Mouse (Mus musculus) myocyte (in vitro differentiated cells): Measurements from ENCODE around the gene Ttll11. TPM values are rescaled to one million over a fixed set of nuclear protein-coding genes. Genes with fewer than 3 reads are reported as not detected.
A peak's percentile ranks its signal among the peaks of the same experiment; 100 is the strongest.

Source experiments
- H3K27me3 ChIP-seq: one replicate; pipeline ENCODE4 v1.6.1; 2011; ENCODE audit not compliant: control insufficient read depth, insufficient read depth, insufficient read length
- H3K36me3 ChIP-seq: one replicate; pipeline ENCODE4 v1.6.1; 2011; ENCODE audit not compliant: control insufficient read depth, insufficient read depth
- H3K4me2 ChIP-seq: one replicate; pipeline ENCODE4 v1.6.1; 2011; ENCODE audit warnings: low read depth, control low read depth
- H3K4me3 ChIP-seq: one replicate; pipeline ENCODE4 v1.5.1; 2011; ENCODE audit warnings: mild to moderate bottlenecking, control low read depth, moderate library complexity
- H3K79me2 ChIP-seq: one replicate; pipeline ENCODE4 v1.6.1; 2011; ENCODE audit not compliant: control insufficient read depth, insufficient read depth
- H3ac ChIP-seq: one replicate; pipeline ENCODE4 v1.6.1; 2011; ENCODE audit not compliant: control insufficient read depth, insufficient read length
- CEBPB ChIP-seq: IDR thresholded peaks from 2 replicates; pipeline ENCODE4 v1.6.1; 2011; ENCODE audit warnings: mild to moderate bottlenecking, moderate library complexity; ENCODE audit not compliant: poor library complexity, insufficient read depth, severe bottlenecking
- E2F4 ChIP-seq: IDR thresholded peaks from one replicate; pipeline ENCODE4 v1.6.1; 2011; ENCODE audit warnings: mild to moderate bottlenecking, control low read depth, moderate library complexity; ENCODE audit not compliant: insufficient read depth
- MAX ChIP-seq: IDR thresholded peaks from one replicate; pipeline ENCODE4 v1.6.1; 2011; ENCODE audit warnings: low read depth, mild to moderate bottlenecking, control low read depth
- MYOD1 ChIP-seq, 3 experiments: IDR thresholded peaks; one replicate each; pipeline ENCODE4 v1.6.1; 2011; ENCODE audit warnings: control low read depth in 2 of 3, low read depth in 2 of 3, mild to moderate bottlenecking in 2 of 3, moderate library complexity in 1 of 3; ENCODE audit not compliant: insufficient read length in 2 of 3, control insufficient read depth in 1 of 3
- MYOG ChIP-seq, 3 experiments: IDR thresholded peaks; one replicate each; pipeline ENCODE4 v1.6.1; 2011; ENCODE audit warnings: control low read depth in 2 of 3, low read depth in 2 of 3, mild to moderate bottlenecking in 2 of 3; ENCODE audit not compliant: insufficient read length in 2 of 3, control insufficient read depth in 1 of 3, insufficient read depth in 1 of 3
- POLR2A ChIP-seq: IDR thresholded peaks from one replicate; pipeline ENCODE4 v1.6.1; 2011; ENCODE audit warnings: low read depth, mild to moderate bottlenecking, control low read depth, moderate library complexity; ENCODE audit not compliant: insufficient read length
- POLR2AphosphoS2 ChIP-seq: IDR thresholded peaks from one replicate; pipeline ENCODE4 v1.6.1; 2011; ENCODE audit warnings: low read depth, control low read depth; ENCODE audit not compliant: insufficient read length
- REST ChIP-seq: IDR thresholded peaks from one replicate; pipeline ENCODE4 v1.6.1; 2011; ENCODE audit warnings: mild to moderate bottlenecking, control low read depth, moderate library complexity; ENCODE audit not compliant: insufficient read depth, insufficient read length
- SRF ChIP-seq: IDR thresholded peaks from one replicate; pipeline ENCODE4 v1.6.1; 2011; ENCODE audit warnings: low read depth; ENCODE audit not compliant: control insufficient read depth, insufficient read length
- TCF12 ChIP-seq: IDR thresholded peaks from one replicate; pipeline ENCODE4 v1.6.1; 2011; ENCODE audit warnings: mild to moderate bottlenecking, control low read depth; ENCODE audit not compliant: poor library complexity, insufficient read depth, severe bottlenecking
- TCF3 ChIP-seq: IDR thresholded peaks from one replicate; pipeline ENCODE4 v1.6.1; 2011; ENCODE audit warnings: low read depth, control low read depth; ENCODE audit not compliant: insufficient read length
- USF1 ChIP-seq: IDR thresholded peaks from one replicate; pipeline ENCODE4 v1.6.1; 2011; ENCODE audit warnings: low read depth, mild to moderate bottlenecking, control low read depth, moderate library complexity
- polyA plus RNA-seq: library from polyadenylated mRNA; unstranded; fragments of >200 nt; fragmentation: generic; extraction: Trizol; gene quantifications from one replicate; pipeline ENCODE4 v1.2.1, GENCODE M21; 2012; ENCODE audit warnings: missing spikeins

Ttll11 gene
- polyA plus RNA-seq, 1 experiment: 9.8 TPM

GRCm38 (mm10) chr2:35842780-35843474 lies 136.8 kb downstream of the Ttll11 start:
- H3K36me3 ChIP-seq: no peaks in the 10 kb centered on the region
- TF ChIP-seq CEBPB (no peak), SRF (no peak), MYOD1 (IDR thresholded peaks at IDR 0.05; ENCODE audit: control insufficient read depth in 1 of 3, insufficient read length in 2 of 3, low read depth in 2 of 3) (no peak), REST (no peak), POLR2AphosphoS2 (no peak), TCF3 (no peak), E2F4 (no peak), MYOG (IDR thresholded peaks at IDR 0.05; ENCODE audit: control insufficient read depth in 1 of 3, insufficient read depth in 1 of 3, insufficient read length in 2 of 3, low read depth in 2 of 3) (no peak), TCF12 (no peak), MAX (no peak), USF1 (no peak), POLR2A (no peak)
- H3K4me3 ChIP-seq: no peak overlapping the region
- H3K27me3 ChIP-seq: no peaks in the 10 kb centered on the region
- no peaks in the 10 kb centered on the region for H3K79me2 ChIP-seq
- H3ac ChIP-seq: no peak overlapping the region
- no peak overlapping the region for H3K4me2 ChIP-seq

DNA sequence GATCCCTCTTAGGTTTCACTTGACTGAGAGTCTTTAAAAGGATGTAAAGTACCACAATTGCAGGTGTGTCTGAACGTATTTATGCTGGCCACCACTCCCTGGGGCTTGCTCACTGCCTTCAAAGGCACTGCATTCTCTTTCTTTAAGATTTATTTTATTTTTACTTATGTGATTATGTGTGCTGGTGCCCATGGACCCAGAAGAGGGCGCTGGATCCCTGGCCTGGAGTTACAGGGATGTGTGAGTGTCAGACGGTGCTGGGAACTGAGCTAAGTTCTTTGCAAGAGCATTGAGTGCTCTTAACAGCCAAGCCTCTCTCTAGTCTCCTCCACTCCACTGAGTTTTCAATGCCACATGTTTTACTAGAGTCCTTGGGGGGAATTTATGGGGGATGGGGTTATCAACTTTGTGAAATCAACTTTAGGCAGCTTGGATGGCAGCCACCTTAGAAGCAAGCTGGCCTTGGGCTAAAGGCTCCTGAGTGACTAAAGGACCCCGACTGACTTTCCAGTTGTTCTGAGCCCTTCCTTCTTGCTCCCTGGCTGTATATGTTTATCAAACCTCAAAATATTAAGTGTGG lies 137.8 kb downstream of the Ttll11 start:
- Histone ChIP-seq H3K27me3 (no peaks in the 10 kb centered on the region), H3K4me3 (no peak overlapping the region), H3ac (no peak overlapping the region), H3K36me3 (no peaks in the 10 kb centered on the region), H3K79me2 (no peaks in the 10 kb centered on the region), H3K4me2 (peak overlapping the region; percentile 42)
- no peak for TF ChIP-seq REST
- no peak for TF ChIP-seq POLR2A
- TF ChIP-seq CEBPB: no peak
- TF ChIP-seq MYOD1 (IDR thresholded peaks at IDR 0.05; ENCODE audit: control insufficient read depth in 1 of 3, insufficient read length in 2 of 3, low read depth in 2 of 3): no peak
- TF ChIP-seq MYOG (IDR thresholded peaks at IDR 0.05; ENCODE audit: control insufficient read depth in 1 of 3, insufficient read depth in 1 of 3, insufficient read length in 2 of 3, low read depth in 2 of 3): no peak
- TF ChIP-seq SRF: no peak
- no peak for TF ChIP-seq MAX
- no peak for TF ChIP-seq TCF12
- no peak for TF ChIP-seq POLR2AphosphoS2

DNA sequence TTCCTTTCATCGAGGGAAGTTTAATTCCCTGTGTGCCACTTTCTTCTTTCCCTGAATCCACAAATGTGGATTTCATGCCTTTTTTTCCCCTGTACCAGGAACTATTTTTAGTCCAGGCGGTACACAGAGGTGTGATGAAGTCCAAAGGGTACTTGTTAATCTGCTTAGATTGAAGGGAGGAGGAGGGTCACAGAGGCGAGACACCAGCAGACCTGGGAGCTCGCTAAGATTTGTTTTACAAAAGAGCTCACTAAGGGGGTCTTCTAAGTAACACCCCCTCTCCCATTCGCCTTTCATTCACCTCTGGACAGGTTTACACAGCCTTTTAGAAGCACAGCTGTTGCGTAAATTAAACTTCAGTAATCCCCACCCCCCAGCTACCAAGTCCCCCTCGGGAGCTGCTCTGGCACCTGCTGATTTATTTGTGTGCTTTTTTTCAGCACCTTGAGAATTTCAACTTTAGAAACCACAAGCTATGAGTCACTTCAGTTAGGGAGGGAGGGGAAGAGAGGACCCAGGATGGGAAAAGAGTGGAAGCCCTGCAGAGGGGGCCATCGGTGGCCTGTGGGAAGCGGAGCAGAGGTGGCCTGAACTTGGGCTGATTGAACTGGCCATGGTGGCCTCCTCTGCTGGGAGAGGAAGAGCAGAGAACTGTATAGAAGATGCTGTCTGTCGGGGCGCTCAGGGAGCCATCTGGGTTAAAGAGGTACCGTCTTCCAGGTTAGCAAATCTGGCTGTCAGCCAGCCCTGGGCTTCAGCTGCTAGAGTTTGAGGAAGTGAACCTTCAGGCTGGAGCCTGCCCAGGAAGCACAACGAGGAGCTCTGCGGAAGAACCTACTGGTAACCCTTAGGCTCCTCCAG lies 138.5 kb downstream of the Ttll11 start:
- no peak overlapping the region for H3ac ChIP-seq
- peak overlapping the region; percentile 42 for H3K4me2 ChIP-seq
- H3K36me3 ChIP-seq: no peaks in the 10 kb centered on the region
- no peak for TF ChIP-seq TCF3
- TF ChIP-seq POLR2AphosphoS2: no peak
- no peak for TF ChIP-seq E2F4
- no peak for TF ChIP-seq MAX
- no peak for TF ChIP-seq SRF
- TF ChIP-seq MYOD1 (IDR thresholded peaks at IDR 0.05; ENCODE audit: control insufficient read depth in 1 of 3, insufficient read length in 2 of 3, low read depth in 2 of 3): peak in 2 of 3 experiments; percentile 8 to 52
- TF ChIP-seq REST: no peak
- TF ChIP-seq POLR2A: no peak
- no peak for TF ChIP-seq MYOG (IDR thresholded peaks at IDR 0.05; ENCODE audit: control insufficient read depth in 1 of 3, insufficient read depth in 1 of 3, insufficient read length in 2 of 3, low read depth in 2 of 3)
- TF ChIP-seq CEBPB: peak; percentile 45; the same call in 1 of the 2 replicates
- TF ChIP-seq USF1: no peak
- peak; percentile 69 for TF ChIP-seq TCF12
- no peak overlapping the region for H3K4me3 ChIP-seq
- H3K79me2 ChIP-seq: no peaks in the 10 kb centered on the region
- no peaks in the 10 kb centered on the region for H3K27me3 ChIP-seq

DNA sequence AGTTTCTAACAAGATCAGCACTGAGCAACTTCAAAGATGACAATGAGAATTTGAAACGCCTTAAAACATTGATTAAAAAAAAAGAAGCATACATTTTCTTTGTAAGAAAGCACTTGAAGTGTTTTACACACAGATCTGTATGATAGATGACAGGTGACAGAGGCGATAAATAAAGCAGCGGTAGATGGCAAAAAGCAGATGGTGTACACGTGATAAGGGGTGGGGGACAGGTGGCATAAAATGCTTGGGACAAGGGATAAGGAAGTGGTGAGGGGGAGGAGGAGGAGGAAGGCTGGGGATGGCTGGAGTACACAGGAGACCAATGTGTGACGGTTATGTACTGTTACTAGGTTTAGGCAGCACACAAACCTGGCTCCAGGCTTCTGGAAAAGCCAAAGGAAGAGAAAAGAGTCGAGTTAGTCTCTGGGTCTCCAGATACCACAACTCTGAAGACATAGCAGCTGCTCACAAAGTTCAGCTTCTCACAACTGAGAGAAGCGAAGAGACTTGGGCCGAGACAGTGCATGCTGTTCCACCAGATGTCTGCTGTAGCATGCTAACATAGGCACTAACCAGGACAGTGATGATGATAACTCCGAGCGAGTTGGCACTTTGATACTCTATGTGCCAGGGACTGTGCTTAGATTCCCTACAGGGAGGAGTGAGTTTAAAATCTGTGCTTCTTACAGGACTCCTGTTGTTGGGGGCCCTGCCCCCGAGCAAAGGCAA lies 140.8 kb downstream of the Ttll11 start:
- Histone ChIP-seq H3K4me3 (no peak overlapping the region), H3K79me2 (no peaks in the 10 kb centered on the region), H3K27me3 (no peaks in the 10 kb centered on the region), H3K4me2 (no peak overlapping the region), H3ac (no peak overlapping the region), H3K36me3 (no peaks in the 10 kb centered on the region)
- peak in 2 of 3 experiments; percentile 59 to 68 for TF ChIP-seq MYOD1 (IDR thresholded peaks at IDR 0.05; ENCODE audit: control insufficient read depth in 1 of 3, insufficient read length in 2 of 3, low read depth in 2 of 3)
- TF ChIP-seq MYOG (IDR thresholded peaks at IDR 0.05; ENCODE audit: control insufficient read depth in 1 of 3, insufficient read depth in 1 of 3, insufficient read length in 2 of 3, low read depth in 2 of 3): peak in 1 of 3 experiments; percentile 35
- no peak for TF ChIP-seq REST
- no peak for TF ChIP-seq MAX
- TF ChIP-seq SRF: no peak
